Mouse (Mus musculus): Measurements from ENCODE around the gene Smcp. TPM values are rescaled to one million over a fixed set of nuclear protein-coding genes. Genes with fewer than 3 reads are reported as not detected.

Gene Smcp
- not detected for polyA plus RNA-seq (2017; shearing (Covaris generic))

GRCm38 (mm10) chr3:92588858-92589257 is at the start of gene Smcp:
Smcp (minus strand) TSS chr3:92588997.

GRCm38 (mm10) chr3:92621560-92621959 is 32.8 kb upstream of the Smcp start, which contains the start of gene Lce6a:
Lce6a (minus strand) TSS chr3:92621660.

GRCm38 (mm10) chr3:92607392-92607791 is 18.6 kb upstream of the Smcp start, which contains the start of gene 2210017I01Rik:
2210017I01Rik (minus strand) TSS chr3:92607492.

GRCm38 (mm10) chr3:92573449-92574041 is 15.3 kb downstream of the Smcp start, which contains the start of gene Ivl:
Ivl (minus strand) TSS chr3:92573735.

GRCm38 (mm10) chr3:92534411-92534810 is 54.4 kb downstream of the Smcp start, which contains the start of gene 2310046K23Rik:
2310046K23Rik (minus strand) TSS chr3:92534511.

Other genes starting within 250 kb of the Smcp start
- not detected for gene Sprr2d, start 249.9 kb downstream of the Smcp start, polyA plus RNA-seq (2017; shearing (Covaris generic))
- gene Sprr2e, start 236.9 kb downstream of the Smcp start, polyA plus RNA-seq (2017; shearing (Covaris generic)) = not detected
- gene Sprr2f, start 223.8 kb downstream of the Smcp start, polyA plus RNA-seq (2017; shearing (Covaris generic)) = not detected
- gene Sprr2h, start 203.3 kb downstream of the Smcp start, polyA plus RNA-seq (2017; shearing (Covaris generic)) = not detected
- gene Sprr2i, start 181.0 kb downstream of the Smcp start, polyA plus RNA-seq (2017; shearing (Covaris generic)) = not detected
- gene Sprr2j-ps, start 170.9 kb downstream of the Smcp start, polyA plus RNA-seq (2017; shearing (Covaris generic)) = not detected
- gene Gm9774, start 159.6 kb downstream of the Smcp start, polyA plus RNA-seq (2017; shearing (Covaris generic)) = 24.6 TPM
- not detected for gene Sprr2k, start 156.4 kb downstream of the Smcp start, polyA plus RNA-seq (2017; shearing (Covaris generic))
- gene Sprr1b, start 150.2 kb downstream of the Smcp start, polyA plus RNA-seq (2017; shearing (Covaris generic)) = not detected
- gene Sprr3, start 130.3 kb downstream of the Smcp start, polyA plus RNA-seq (2017; shearing (Covaris generic)) = not detected
- not detected for gene Sprr1a, start 103.1 kb downstream of the Smcp start, polyA plus RNA-seq (2017; shearing (Covaris generic))
- not detected for gene Sprr4, start 88.5 kb downstream of the Smcp start, polyA plus RNA-seq (2017; shearing (Covaris generic))
- not detected for gene 2310046K23Rik, start 54.5 kb downstream of the Smcp start, polyA plus RNA-seq (2017; shearing (Covaris generic))
- gene Ivl, start 15.3 kb downstream of the Smcp start, polyA plus RNA-seq (2017; shearing (Covaris generic)) = not detected
- not detected for gene 2210017I01Rik, start 18.5 kb upstream of the Smcp start, polyA plus RNA-seq (2017; shearing (Covaris generic))
- not detected for gene Lce6a, start 32.7 kb upstream of the Smcp start, polyA plus RNA-seq (2017; shearing (Covaris generic))
- gene Lce1a1, start 59.3 kb upstream of the Smcp start, polyA plus RNA-seq (2017; shearing (Covaris generic)) = not detected
- gene Lce1b, start 67.9 kb upstream of the Smcp start, polyA plus RNA-seq (2017; shearing (Covaris generic)) = not detected
- gene Lce1a2, start 81.3 kb upstream of the Smcp start, polyA plus RNA-seq (2017; shearing (Covaris generic)) = not detected
- not detected for gene Lce1c, start 90.2 kb upstream of the Smcp start, polyA plus RNA-seq (2017; shearing (Covaris generic))
- gene Lce1d, start 98.2 kb upstream of the Smcp start, polyA plus RNA-seq (2017; shearing (Covaris generic)) = not detected
- not detected for gene Lce1e, start 120.1 kb upstream of the Smcp start, polyA plus RNA-seq (2017; shearing (Covaris generic))
- gene Lce1f, start 131.4 kb upstream of the Smcp start, polyA plus RNA-seq (2017; shearing (Covaris generic)) = not detected
- gene Gm38119, start 150.1 kb upstream of the Smcp start, polyA plus RNA-seq (2017; shearing (Covaris generic)) = not detected
- gene Lce1g, start 163.3 kb upstream of the Smcp start, polyA plus RNA-seq (2017; shearing (Covaris generic)) = not detected
- gene Lce1h, start 176.1 kb upstream of the Smcp start, polyA plus RNA-seq (2017; shearing (Covaris generic)) = not detected
- gene Lce1i, start 189.9 kb upstream of the Smcp start, polyA plus RNA-seq (2017; shearing (Covaris generic)) = not detected
- not detected for gene Lce1j, start 201.5 kb upstream of the Smcp start, polyA plus RNA-seq (2017; shearing (Covaris generic))
- not detected for gene Lce1k, start 218.9 kb upstream of the Smcp start, polyA plus RNA-seq (2017; shearing (Covaris generic))
- gene Kprp, start 238.2 kb upstream of the Smcp start, polyA plus RNA-seq (2017; shearing (Covaris generic)) = not detected